Mouse (Mus musculus): Measurements from ENCODE around the gene Gm9508.
A peak's percentile ranks its signal among the peaks of the same experiment; 100 is the strongest.

Gene Gm9508

GRCm38 (mm10) chr10:77670710-77671109, 26.3 kb downstream of the Gm9508 start:
- DNase-seq (ENCODE audit: low spot score) = no peak

- DNase-seq (ENCODE audit: low spot score) = no peak
These were observed 29.6 kb downstream of the Gm9508 start for GRCm38 (mm10) chr10:77667402-77667801.

- no peak for DNase-seq (ENCODE audit: low spot score)
These were observed 30.7 kb downstream of the Gm9508 start for GRCm38 (mm10) chr10:77666342-77666741.

GRCm38 (mm10) chr10:77663949-77664665, 32.9 kb downstream of the Gm9508 start:
- no peak for DNase-seq (ENCODE audit: low spot score)

GRCm38 (mm10) chr10:77658286-77658994, 38.6 kb downstream of the Gm9508 start:
- DNase-seq (ENCODE audit: low spot score) = peak; percentile 71

- no peak for DNase-seq (ENCODE audit: low spot score)
These were observed 45.0 kb downstream of the Gm9508 start for GRCm38 (mm10) chr10:77652046-77652445.

- DNase-seq (ENCODE audit: low spot score) = no peak
These were observed 49.1 kb downstream of the Gm9508 start for GRCm38 (mm10) chr10:77647901-77648300.

GRCm38 (mm10) chr10:77647461-77647860, 49.6 kb downstream of the Gm9508 start:
- no peak for DNase-seq (ENCODE audit: low spot score)
